Mouse (Mus musculus): ENCODE results near the gene Pitpnm1.

GRCm38 (mm10) chr19:4117006-4117405 lies 17.2 kb downstream of the Pitpnm1 start:
- TF ChIP-seq CTCF (IDR thresholded peaks at IDR 0.05; ENCODE audit: insufficient read depth, low read depth, low read length) (no peak), POLR2A (IDR thresholded peaks at IDR 0.05; ENCODE audit: insufficient read depth, low read depth, low read length) (no peak)

All from olfactory bulb, adult 2 months (tissue).